Mouse (Mus musculus) central nervous system, embryonic 11.5 days (tissue): ENCODE results near the gene Gnat2. TPM values are rescaled to one million over a fixed set of nuclear protein-coding genes. Genes with fewer than 3 reads are reported as not detected.

Experiments used
- polyA plus RNA-seq: library from polyadenylated mRNA; depleted of rRNA; stranded (reverse); fragments of >200 nt; gene quantifications from 2 replicates; pipeline ENCODE4 v1.2.3, GENCODE M21; 2012; rRNA removed

Gnat2 gene
- 0.70 and 0.80 TPM in 2 replicates for polyA plus RNA-seq

DNA sequence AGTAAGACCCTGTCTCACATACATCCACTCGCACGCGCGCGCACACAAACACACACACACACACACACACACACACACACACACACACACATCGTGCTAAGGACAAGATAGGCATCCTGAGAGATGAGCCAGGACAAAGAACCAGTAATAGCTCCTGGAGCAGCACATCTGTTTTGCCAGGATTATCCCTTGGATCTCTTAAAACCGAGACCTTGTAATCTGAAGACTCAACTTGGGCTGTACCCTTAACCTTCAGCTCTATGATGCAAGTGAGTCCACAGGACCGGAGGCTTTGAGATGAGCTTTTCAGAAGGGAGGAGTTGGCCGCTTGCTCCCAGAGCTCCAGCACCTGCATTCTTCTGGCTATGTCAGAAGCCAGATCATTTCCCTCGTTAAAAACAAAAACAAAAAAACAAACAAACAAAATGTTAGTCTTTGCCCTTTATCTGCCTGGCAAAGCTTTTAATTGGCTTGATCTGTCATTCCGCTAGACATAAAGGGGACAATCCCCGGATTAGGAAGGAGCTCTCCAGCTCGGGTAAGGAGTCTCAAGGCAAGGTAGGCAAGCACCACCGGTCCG is at the start of gene Gnat2:
Gnat2 (plus strand) TSS at position 254 of the 580 bp plus-strand sequence.

DNA sequence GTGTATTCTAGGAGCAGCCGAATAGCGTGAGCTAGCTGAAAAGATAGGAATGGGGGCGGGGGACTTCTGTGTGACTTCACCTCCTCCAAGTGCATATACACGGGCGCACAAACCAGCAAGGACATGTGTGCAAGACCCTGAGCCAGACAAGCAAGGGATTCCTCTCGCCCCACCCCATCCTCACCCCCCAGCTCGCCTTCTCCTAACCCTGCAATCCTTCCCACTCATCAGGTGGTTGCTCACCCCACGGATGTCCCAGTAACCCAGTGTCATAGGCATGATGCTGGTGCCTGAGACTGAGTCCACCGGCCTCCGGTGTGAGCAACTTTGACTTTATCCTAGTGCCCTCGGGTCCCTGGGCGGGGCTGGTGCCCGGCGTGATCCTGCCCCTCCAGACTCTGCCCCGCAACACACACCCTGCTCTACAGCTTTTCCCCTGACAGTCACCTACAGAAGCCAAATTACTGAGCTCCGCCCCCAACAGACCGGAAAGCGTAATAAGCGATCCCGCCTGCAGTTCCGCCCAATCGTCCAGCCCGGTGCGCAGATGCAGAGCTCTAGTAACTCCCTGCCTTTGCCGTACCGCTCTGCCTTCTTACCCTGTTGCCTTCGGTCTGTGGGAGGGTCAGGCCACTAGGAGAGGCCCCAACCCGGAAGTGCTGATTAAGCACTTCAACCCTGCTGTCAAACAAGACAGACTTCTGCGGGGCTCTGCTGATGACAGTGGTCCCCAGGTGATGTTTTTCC is 48.0 kb upstream of the Gnat2 start, which contains the start of gene Gstm4:
Gstm4 (minus strand) TSS at position 501 of the 747 bp plus-strand sequence.

DNA sequence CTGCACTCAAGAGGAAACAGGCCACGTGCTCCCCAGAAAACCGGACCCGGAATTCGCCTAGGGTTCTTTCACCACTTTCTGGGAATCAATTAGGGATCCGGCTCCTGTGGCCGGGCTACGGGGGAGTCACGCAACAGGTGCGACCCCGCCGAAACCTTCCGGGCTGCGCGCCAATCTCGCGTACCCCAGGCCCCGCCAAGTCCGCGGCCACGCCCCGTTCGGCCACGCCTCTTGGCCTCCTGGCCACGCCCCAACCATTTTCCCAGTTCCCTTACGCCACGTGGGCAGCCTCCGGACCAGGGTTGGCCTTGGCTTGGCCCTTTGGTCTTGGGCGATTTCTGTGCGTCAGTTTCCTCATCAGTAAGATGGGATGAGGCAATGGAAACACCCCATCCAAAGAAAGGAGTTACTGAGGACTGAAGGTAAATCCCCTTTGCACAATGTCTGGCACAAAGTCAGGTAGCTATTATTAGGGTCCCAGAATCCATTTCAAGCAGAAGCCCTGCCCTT is 6.1 kb upstream of the Gnat2 start, which contains the start of gene Ampd2:
Ampd2 (minus strand) TSS at position 182 of the 510 bp plus-strand sequence.

DNA sequence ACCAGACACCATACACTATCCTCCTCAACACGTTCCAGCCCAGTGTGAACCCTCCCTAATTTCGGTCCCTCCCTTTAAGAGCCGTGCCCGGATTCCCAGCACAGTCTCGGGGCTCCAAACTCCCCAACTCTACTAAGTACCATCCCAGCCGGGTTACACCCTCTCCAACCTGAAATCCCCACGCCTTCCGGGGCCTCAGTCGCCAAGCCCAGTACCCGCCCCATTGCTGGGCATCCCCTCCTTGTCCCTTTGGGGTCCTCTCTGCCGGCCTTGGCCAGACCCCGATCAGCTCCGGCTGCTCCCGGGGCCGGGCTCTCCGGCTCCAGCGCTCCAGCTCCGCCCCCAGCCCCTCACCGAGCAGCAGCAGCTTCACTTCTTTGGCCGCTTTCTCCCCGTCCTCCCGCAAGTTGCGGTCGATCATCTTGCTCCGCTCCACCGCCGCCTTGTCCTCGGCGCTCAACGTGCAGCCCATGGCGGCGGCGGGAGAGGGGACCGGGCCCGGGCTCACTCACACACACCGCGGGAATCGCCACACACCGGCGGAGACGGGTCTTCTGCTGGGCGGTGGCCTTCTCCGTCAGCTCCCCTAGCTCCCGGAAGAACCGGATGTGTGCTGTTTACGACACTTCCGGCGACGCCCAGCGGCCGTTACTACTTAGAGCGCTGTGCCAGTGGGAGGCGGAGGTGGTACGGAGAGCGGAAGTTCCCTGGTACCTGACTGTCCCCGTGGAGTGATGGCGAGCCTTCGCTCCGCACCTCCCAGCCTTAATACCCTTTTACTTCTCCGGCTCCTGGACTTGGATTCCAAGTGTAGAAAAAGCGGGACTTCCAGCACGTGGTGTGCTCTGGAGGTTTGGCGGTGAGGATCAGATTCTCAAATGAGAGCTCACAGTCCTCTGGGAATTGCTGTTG is 53.2 kb downstream of the Gnat2 start, which contains the start of gene Gnai3:
Gnai3 (minus strand) TSS at position 613 of the 912 bp plus-strand sequence.

Other genes with a start within 250 kb of the Gnat2 start
- 0.05 TPM in 1 of 2 replicates, not detected in the other for gene Eps8l3, start 215.6 kb upstream of the Gnat2 start, polyA plus RNA-seq
- gene Gstm5, start 197.0 kb upstream of the Gnat2 start, polyA plus RNA-seq = 118 and 190 TPM in 2 replicates
- gene Gstm7, start 161.0 kb upstream of the Gnat2 start, polyA plus RNA-seq = 45.9 and 46.4 TPM in 2 replicates
- 6.6 and 7.8 TPM in 2 replicates for gene Gstm6, start 149.0 kb upstream of the Gnat2 start, polyA plus RNA-seq
- gene Gstm3, start 123.5 kb upstream of the Gnat2 start, polyA plus RNA-seq = 0.12 and 0.15 TPM in 2 replicates
- gene Gstm2, start 106.3 kb upstream of the Gnat2 start, polyA plus RNA-seq = 12.0 and 24.8 TPM in 2 replicates
- 18.9 and 24.1 TPM in 2 replicates for gene Gstm1, start 74.8 kb upstream of the Gnat2 start, polyA plus RNA-seq
- gene Gstm4, start 47.9 kb upstream of the Gnat2 start, polyA plus RNA-seq = 9.9 and 12.1 TPM in 2 replicates
- gene Ampd2, start 6.1 kb upstream of the Gnat2 start, polyA plus RNA-seq = 53.1 and 80.6 TPM in 2 replicates
- 113 and 128 TPM in 2 replicates for gene Gnai3, start 53.4 kb downstream of the Gnat2 start, polyA plus RNA-seq
- 0.31 and 0.49 TPM in 2 replicates for gene Gpr61, start 62.1 kb downstream of the Gnat2 start, polyA plus RNA-seq
- gene Amigo1, start 93.5 kb downstream of the Gnat2 start, polyA plus RNA-seq = 5.8 and 7.9 TPM in 2 replicates
- gene Cyb561d1, start 108.4 kb downstream of the Gnat2 start, polyA plus RNA-seq = 6.1 and 6.2 TPM in 2 replicates
- gene Atxn7l2, start 118.1 kb downstream of the Gnat2 start, polyA plus RNA-seq = 28.3 and 33.0 TPM in 2 replicates
- gene Sypl2, start 133.9 kb downstream of the Gnat2 start, polyA plus RNA-seq = 1.0 and 1.2 TPM in 2 replicates
- 173 and 208 TPM in 2 replicates for gene Psma5, start 164.1 kb downstream of the Gnat2 start, polyA plus RNA-seq
- 39.7 and 41.4 TPM in 2 replicates for gene Sort1, start 191.3 kb downstream of the Gnat2 start, polyA plus RNA-seq